17 mouse cellular contexts compared by ENCODE assay signal in genomic region chr3:60586046-60586445, GRCm38 (mm10).
DNase-seq lines count a peak whose midpoint lies in the region; ATAC-seq and TF ChIP-seq lines count a peak whose summit lies in the region.
"Had no signal": no experiment of that assay in that cellular context is flagged by ENCODE, and none has a peak within 500 bp of the region (broad histone marks: within the 10 kb centered on the region; RNA-seq: fewer than 3 reads in every experiment).

No protein-coding gene starts in this region.

- peaks cover 14% of the 10 kb centered on the region; the same call in 1 of the 2 replicates for H3K4me1 ChIP-seq in kidney, adult 2 months (ENCODE audit: control insufficient read depth, insufficient read depth, low read length)
- peaks cover 14% of the 10 kb centered on the region for H3K4me1 ChIP-seq in kidney, embryonic 15.5 days
- H3K4me1 ChIP-seq in lung, adult 2 months (ENCODE audit: control insufficient read depth, insufficient read depth, low read length): peaks cover 24% of the 10 kb centered on the region
- H3K4me1 ChIP-seq in small intestine, adult 2 months (ENCODE audit: control insufficient read depth, insufficient read depth, insufficient read length, low read length): peaks cover 7% of the 10 kb centered on the region; the same call in 1 of the 2 replicates

- no peaks in the 10 kb centered on the region for H3K27me3 ChIP-seq in kidney, adult 2 months (replicated peaks; ENCODE audit: control insufficient read depth, insufficient read depth, low read length)
- no peaks in the 10 kb centered on the region for H3K27me3 ChIP-seq in kidney, embryonic 15.5 days
- H3K27me3 ChIP-seq in small intestine, adult 2 months (ENCODE audit: control insufficient read depth, insufficient read depth, low read length): no peaks in the 10 kb centered on the region
- H3K27me3 ChIP-seq: heart, embryonic 15.5 days; limb, embryonic 15.5 days; neural tube, embryonic 13.5 days had no signal

- no peak overlapping the region for H3K27ac ChIP-seq in kidney, adult 2 months (ENCODE audit: insufficient read depth, low read depth, low read length)
- H3K27ac ChIP-seq in kidney, embryonic 15.5 days: no peak overlapping the region
- H3K27ac ChIP-seq in small intestine, adult 2 months (ENCODE audit: insufficient read depth, low read depth, low read length): no peak overlapping the region
- H3K27ac ChIP-seq: heart, embryonic 15.5 days; limb, embryonic 15.5 days; midbrain, embryonic 10.5 days; neural tube, embryonic 13.5 days had no signal

- H3K4me2 ChIP-seq in kidney, embryonic 15.5 days: no peak overlapping the region
- H3K4me2 ChIP-seq: heart, embryonic 15.5 days; limb, embryonic 15.5 days; neural tube, embryonic 13.5 days had no signal

- peak; percentile 53; the same call in 1 of the 2 replicates for TF ChIP-seq CTCF in kidney, adult 2 months (conservative IDR thresholded peaks at IDR 0.05; ENCODE audit: insufficient read depth, insufficient read length, low read depth, low read length)
- TF ChIP-seq CTCF in lung, adult 2 months (IDR thresholded peaks at IDR 0.05; ENCODE audit: insufficient read depth, low read length): peak; percentile 37; the same call in 1 of the 2 replicates
- peak; percentile 17; the same call in 1 of the 2 replicates for TF ChIP-seq CTCF in small intestine, adult 2 months (IDR thresholded peaks at IDR 0.05; ENCODE audit: extremely low read depth, insufficient read length, insufficient replicate concordance, low read depth, low read length)

- H3K9ac ChIP-seq in kidney, embryonic 15.5 days: no peak overlapping the region
- H3K9ac ChIP-seq: heart, embryonic 15.5 days; limb, embryonic 15.5 days; neural tube, embryonic 13.5 days had no signal

- ATAC-seq in kidney, embryonic 15.5 days (replicated peaks; ENCODE audit: low FRiP score): no peak
- ATAC-seq: forebrain, embryonic 16.5 days had no signal

- peak; percentile 47 for DNase-seq in adrenal gland, adult 2 months
- no peak for DNase-seq in adrenal gland, postnatal 10 days
- peak; percentile 24 for DNase-seq in kidney, adult 2 months
- no peak for DNase-seq in lung, adult 2 months
- no peak for DNase-seq in lung, postnatal 10 days
- no peak for DNase-seq in adipocyte (ENCODE audit: low spot score)
- DNase-seq: cerebellum, postnatal 25 days; heart, adult 11 months; lung, postnatal 4 days; right cerebral cortex, postnatal 14 days had no signal

- H3K36me3 ChIP-seq in kidney, adult 2 months (ENCODE audit: control insufficient read depth, insufficient read depth, low read length): no peaks in the 10 kb centered on the region
- H3K36me3 ChIP-seq in kidney, embryonic 15.5 days: no peaks in the 10 kb centered on the region
- H3K36me3 ChIP-seq in small intestine, adult 2 months (ENCODE audit: control insufficient read depth, insufficient read depth, low read length): peaks cover 1% of the 10 kb centered on the region; the same call in 1 of the 2 replicates
- H3K36me3 ChIP-seq: heart, embryonic 15.5 days; limb, embryonic 15.5 days; midbrain, embryonic 10.5 days; neural tube, embryonic 13.5 days had no signal

- TF ChIP-seq POLR2A in kidney, adult 2 months (IDR thresholded peaks at IDR 0.05; ENCODE audit: low read depth, low read length): no peak
- no peak for TF ChIP-seq POLR2A in lung, adult 2 months (IDR thresholded peaks at IDR 0.05; ENCODE audit: borderline replicate concordance, extremely low read depth, low read depth, low read length)
- TF ChIP-seq POLR2A in small intestine, adult 2 months (IDR thresholded peaks at IDR 0.05; ENCODE audit: low read depth, low read length): no peak

- no peaks in the 10 kb centered on the region for H3K9me3 ChIP-seq in kidney, embryonic 15.5 days (replicated peaks)
- H3K9me3 ChIP-seq: heart, embryonic 15.5 days; limb, embryonic 15.5 days; midbrain, embryonic 10.5 days; neural tube, embryonic 13.5 days had no signal

- no peak overlapping the region for H3K4me3 ChIP-seq in kidney, adult 2 months (ENCODE audit: insufficient read depth, low read depth, low read length)
- no peak overlapping the region for H3K4me3 ChIP-seq in kidney, embryonic 15.5 days (replicated peaks)
- H3K4me3 ChIP-seq in lung, adult 2 months (replicated peaks; ENCODE audit: extremely low read depth, low read depth, low read length): no peak overlapping the region
- H3K4me3 ChIP-seq in small intestine, adult 2 months (ENCODE audit: low read depth, low read length): no peak overlapping the region
- H3K4me3 ChIP-seq: heart, embryonic 15.5 days; limb, embryonic 15.5 days; midbrain, embryonic 10.5 days; neural tube, embryonic 13.5 days had no signal

- WGBS in kidney, adult 2 months: 85% methylated on average over 3 of the region's 3 CpGs
- 90% methylated on average over 3 of the region's 3 CpGs for WGBS in kidney, embryonic 15.5 days
- WGBS in lung, adult 2 months: 78% methylated on average over 3 of the region's 3 CpGs
- WGBS in small intestine, adult 2 months: 94% methylated on average over 3 of the region's 3 CpGs

Comparison
In these comparisons a context has a peak if more than half of its experiments do, and no peak if none do; other contexts are left out.
1. DNase-seq: peak in adrenal gland, adult 2 months (single experiment) and kidney, adult 2 months (single experiment); none in adrenal gland, postnatal 10 days (single experiment), lung, adult 2 months (single experiment), lung, postnatal 10 days (single experiment) and adipocyte (single experiment).
2. Peak in every context shown above with its lines, with median percentiles within 50 percentile points of each other: CTCF ChIP-seq.